Mouse (Mus musculus) CH12.LX (cell line): ENCODE results near the gene Fgd4.

ENCODE experiments used
- BHLHE40 ChIP-seq: IDR thresholded peaks from 2 replicates; pipeline ENCODE4 v1.6.1; 2011; ENCODE audit warnings: mild to moderate bottlenecking, low read depth, low read length, improper control_type of control experiment
- CTCF ChIP-seq, 2 experiments: IDR thresholded peaks in 1 of 2; conservative IDR thresholded peaks in 1 of 2; 2 replicates each; pipeline ENCODE4 v1.5.1; 2011 to 2012; ENCODE audit warnings: low read depth in 2 of 2, low read length in 2 of 2, improper control_type of control experiment in 1 of 2, inconsistent platforms in 1 of 2, mild to moderate bottlenecking in 1 of 2, moderate library complexity in 1 of 2
- EP300 ChIP-seq: IDR thresholded peaks from 2 replicates; pipeline ENCODE4 v1.6.1; 2011; ENCODE audit warnings: low read length, improper control_type of control experiment
- MXI1 ChIP-seq: IDR thresholded peaks from 2 replicates; pipeline ENCODE4 v1.6.1; 2011; ENCODE audit warnings: mild to moderate bottlenecking, low read depth, low read length, improper control_type of control experiment
- POLR2A ChIP-seq: IDR thresholded peaks from 2 replicates; pipeline ENCODE4 v1.6.1; 2011; ENCODE audit warnings: low read depth, mild to moderate bottlenecking, improper control_type of control experiment, low read length
- POLR2AphosphoS2 ChIP-seq: IDR thresholded peaks from 2 replicates; pipeline ENCODE4 v1.6.1; 2011; ENCODE audit warnings: low read depth, low read length, improper control_type of control experiment
- RAD21 ChIP-seq: IDR thresholded peaks from 2 replicates; pipeline ENCODE4 v1.6.1; 2011; ENCODE audit warnings: low read depth, mild to moderate bottlenecking, low read length, improper control_type of control experiment, moderate library complexity
- RCOR1 ChIP-seq: conservative IDR thresholded peaks from 2 replicates; pipeline ENCODE4 v1.6.1; 2012; ENCODE audit warnings: low read depth, mild to moderate bottlenecking, inconsistent platforms, low read length, improper control_type of control experiment
- USF1 ChIP-seq: IDR thresholded peaks from 2 replicates; pipeline ENCODE4 v1.6.1; 2014; ENCODE audit warnings: low read depth, mild to moderate bottlenecking, inconsistent platforms, low read length, improper control_type of control experiment
- USF2 ChIP-seq: conservative IDR thresholded peaks from 2 replicates; pipeline ENCODE4 v1.6.1; 2011; ENCODE audit warnings: low read depth, low read length, improper control_type of control experiment
- ZMIZ1 ChIP-seq: IDR thresholded peaks from 2 replicates; pipeline ENCODE4 v1.6.1; 2012; ENCODE audit warnings: low read depth, mild to moderate bottlenecking, inconsistent platforms, low read length, improper control_type of control experiment
- ZNF384 ChIP-seq: IDR thresholded peaks from 2 replicates; pipeline ENCODE4 v1.6.1; 2012; ENCODE audit warnings: low read depth, low read length, improper control_type of control experiment, inconsistent platforms

GRCm38 (mm10) chr16:16560718-16561117, 39.6 kb downstream of the Fgd4 start:
- no peak for TF ChIP-seq ZNF384
- TF ChIP-seq EP300 = no peak
- TF ChIP-seq POLR2A = no peak
- TF ChIP-seq CTCF (conservative IDR thresholded peaks at IDR 0.05 in 1 of 2, IDR thresholded peaks at IDR 0.05 in 1 of 2; ENCODE audit: low read depth in 2 of 2, low read length in 2 of 2) = no peak
- TF ChIP-seq RAD21 = no peak
- TF ChIP-seq ZMIZ1 = no peak
- no peak for TF ChIP-seq BHLHE40
- TF ChIP-seq MXI1 = no peak
- TF ChIP-seq USF1 = no peak
- no peak for TF ChIP-seq POLR2AphosphoS2
- no peak for TF ChIP-seq USF2
- TF ChIP-seq RCOR1 = no peak
